Mouse (Mus musculus): ENCODE data around the gene Sf3b3.
"Not testable (repeated sequence)": the region's sequence is repeated elsewhere in the genome, so short reads cannot be mapped to it uniquely, and the experiment has no call there.

Sf3b3 gene

DNA sequence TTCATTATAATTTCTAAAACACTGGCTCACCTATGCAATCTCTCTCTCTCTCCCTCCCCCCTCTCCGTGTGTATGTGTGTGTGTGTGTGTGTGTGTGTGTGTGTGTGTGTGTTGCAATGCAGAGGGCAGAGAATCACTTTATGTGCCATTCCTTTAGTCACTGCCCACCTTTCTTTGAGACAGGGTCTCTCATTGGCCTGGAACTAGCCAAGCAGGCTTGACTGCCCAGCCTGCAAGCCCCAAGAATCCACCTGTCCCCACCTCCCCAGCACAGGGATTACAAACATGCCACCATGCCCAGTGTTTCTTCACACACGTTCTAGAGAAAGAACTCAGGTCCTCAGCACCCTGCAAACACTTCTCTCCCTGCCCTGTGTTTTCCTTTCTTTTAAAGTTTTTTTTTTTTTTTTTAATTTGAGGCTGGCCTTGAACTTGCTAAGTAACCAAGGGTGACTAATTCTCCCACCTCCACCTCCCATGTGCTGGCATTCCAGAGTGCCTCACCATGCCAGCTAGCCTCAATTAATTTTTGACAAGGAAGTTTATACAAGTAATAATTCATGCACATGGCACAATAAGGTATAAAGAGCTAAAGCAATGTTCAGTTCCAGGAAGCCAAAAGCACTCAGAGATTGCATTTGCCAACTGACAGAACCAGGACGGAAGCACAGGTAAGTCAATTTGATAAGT is 41.6 kb downstream of the Sf3b3 start:
- no peak for DNase-seq

DNA sequence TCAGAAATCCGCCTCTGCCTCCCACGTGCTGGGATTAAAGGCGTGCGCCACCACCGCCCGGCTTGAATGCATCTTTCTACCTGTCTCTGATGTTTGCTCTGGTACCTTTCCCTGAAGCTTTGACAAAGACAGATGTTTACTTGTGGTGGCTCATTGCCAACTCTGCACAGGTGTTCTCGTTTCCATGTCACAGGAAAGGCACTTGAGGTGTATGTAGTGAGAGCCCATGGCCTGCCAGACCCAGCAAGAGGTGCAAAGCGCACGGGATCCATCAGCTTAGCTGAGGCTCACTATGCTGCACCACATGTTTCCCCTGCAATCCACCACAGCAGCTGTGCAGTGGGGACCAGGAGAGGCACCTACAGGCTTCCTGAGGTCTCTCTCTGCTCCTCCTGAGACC is 42.7 kb downstream of the Sf3b3 start:
- DNase-seq, result no peak

DNA sequence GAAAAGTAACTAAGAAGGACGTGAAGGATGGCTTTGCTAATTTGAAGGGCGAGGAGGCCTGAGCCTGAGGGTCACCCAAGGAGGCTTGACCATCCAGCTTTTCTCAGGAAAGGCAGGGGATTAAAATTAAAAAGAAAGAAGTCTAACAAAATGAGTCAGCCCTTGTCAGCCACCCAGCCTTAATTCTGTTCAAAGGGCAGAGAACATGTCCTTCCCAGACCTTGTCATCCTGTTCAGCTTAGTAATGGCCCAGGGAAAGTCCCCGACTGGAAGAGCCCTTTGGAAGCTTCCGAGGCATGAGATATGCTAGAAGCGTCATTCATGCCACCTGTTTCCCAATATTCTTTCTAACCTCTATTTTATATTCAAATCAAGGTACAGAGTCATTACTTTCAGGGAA is 43.6 kb downstream of the Sf3b3 start:
- no peak for DNase-seq

DNA sequence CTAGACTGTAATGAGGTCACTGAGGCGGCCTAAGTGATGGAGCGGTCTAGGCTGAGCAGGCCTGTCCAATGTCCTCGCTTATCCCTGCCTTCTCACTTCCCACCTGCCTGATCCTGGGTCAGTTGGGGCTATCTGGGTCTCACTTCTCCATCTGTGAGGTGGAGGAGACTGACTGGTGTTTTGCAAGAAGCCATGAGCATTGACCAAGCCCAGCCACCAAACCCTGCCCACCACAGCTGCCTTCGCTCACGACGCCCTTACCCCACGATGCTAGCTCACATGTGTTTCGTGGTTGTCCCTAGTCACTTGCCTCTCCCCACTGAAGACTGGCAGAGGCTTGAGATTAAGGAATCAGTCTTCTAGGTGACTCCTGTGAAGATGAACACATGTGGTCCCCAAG is 49.5 kb downstream of the Sf3b3 start:
- DNase-seq, result no peak

DNA sequence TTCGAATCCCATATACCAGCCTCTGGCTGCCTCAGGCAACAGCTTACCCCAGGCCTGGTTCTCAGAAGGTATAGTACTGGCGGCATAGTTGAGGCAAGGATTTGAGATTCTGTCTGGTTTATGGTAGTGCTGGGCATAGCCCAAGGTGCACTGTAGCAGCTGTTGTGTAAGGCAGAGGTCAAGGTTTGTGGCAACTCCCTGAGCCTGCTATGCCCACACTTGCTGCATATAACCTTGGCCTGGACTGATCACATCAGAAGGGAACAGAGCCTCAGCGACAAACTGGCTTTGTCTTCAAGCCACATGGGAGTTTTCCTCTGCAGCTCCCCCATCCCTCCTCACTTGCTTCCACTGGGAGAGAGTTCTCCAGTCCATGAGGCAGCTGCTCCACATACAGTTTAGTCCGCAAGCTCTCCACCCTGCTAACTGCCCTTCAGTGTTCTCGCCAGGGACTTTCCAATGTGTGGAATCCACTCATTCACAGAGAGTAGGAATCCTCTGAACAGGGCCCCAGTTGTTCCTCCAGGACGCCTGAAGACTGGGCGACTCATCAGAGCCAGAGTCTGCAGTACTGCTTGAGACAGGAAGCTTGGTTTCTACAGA is 52.1 kb downstream of the Sf3b3 start:
- no peak for DNase-seq

DNA sequence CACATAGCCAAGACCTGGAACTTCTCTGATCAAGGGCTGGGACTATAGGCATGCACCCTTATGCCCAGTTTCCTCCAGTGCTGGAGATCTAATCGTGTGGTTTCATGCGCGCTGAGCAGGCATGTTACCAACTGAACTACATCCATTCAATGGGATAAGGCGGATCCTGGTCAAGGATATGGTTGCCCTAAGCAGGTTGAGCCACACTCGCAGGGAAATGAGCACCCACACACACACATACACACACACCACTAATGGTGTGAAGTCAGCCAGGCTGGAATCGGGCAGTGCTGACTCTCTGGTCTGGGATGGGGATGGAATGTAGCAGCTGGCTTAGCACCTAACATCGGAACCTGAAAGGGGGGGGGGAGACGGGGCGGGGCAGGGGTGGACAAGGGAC is 52.7 kb downstream of the Sf3b3 start:
- DNase-seq, result no peak

DNA sequence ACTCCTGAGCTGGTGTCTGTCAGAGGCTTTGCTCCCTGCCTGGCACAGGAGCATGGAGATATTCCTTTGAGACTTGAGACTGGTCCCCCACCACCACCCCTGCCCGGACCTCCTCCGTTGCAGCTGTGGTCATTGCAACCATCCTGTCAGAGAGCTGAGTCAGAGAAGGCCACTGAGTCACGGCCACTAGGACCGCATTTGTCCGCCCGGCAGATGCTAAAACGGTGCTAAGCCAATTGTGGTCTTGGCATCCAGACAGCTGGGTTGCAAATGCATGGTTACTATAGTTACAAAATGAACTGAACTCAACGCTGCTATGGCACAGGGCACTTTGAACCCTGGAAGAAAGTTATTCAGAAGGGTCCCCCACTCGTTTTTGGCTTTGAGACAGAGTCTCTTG is 53.1 kb downstream of the Sf3b3 start:
- no peak for DNase-seq

- no peak for DNase-seq
Measured at GRCm38 (mm10) chr8:110792574-110793200, 53.9 kb downstream of the Sf3b3 start.

GRCm38 (mm10) chr8:110791164-110791563 is 55.4 kb downstream of the Sf3b3 start:
- DNase-seq, result no peak

GRCm38 (mm10) chr8:110790270-110790669 is 56.3 kb downstream of the Sf3b3 start:
- DNase-seq, result no peak

- DNase-seq, result no peak
Measured at GRCm38 (mm10) chr8:110789571-110789970, 57.0 kb downstream of the Sf3b3 start.

DNA sequence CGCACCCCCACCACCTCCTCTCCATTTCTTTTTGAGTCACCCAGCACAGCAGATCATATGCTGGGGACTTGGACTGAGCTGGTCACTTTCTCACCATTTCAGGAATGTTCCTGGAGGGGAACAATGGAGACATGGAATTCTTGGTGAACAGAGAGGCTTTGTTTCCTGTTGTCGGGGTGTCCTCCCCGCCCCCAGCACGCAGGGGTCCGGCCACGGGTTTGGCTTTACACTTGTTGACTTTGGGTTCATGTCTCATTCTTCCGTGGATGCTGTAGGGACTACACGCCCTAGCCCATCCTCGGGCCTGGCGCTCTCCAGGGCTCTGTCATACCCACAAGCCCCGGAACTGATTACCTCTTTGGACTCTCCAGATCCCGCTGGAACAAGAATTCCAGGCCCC is 57.6 kb downstream of the Sf3b3 start:
- DNase-seq, result no peak

GRCm38 (mm10) chr8:110787411-110787954 is 59.1 kb downstream of the Sf3b3 start:
- no peak for DNase-seq

GRCm38 (mm10) chr8:110786934-110787333 is 59.7 kb downstream of the Sf3b3 start:
- DNase-seq, result no peak

- not testable (repeated sequence) for DNase-seq
Measured at GRCm38 (mm10) chr8:110786501-110786900, 60.1 kb downstream of the Sf3b3 start.

DNA sequence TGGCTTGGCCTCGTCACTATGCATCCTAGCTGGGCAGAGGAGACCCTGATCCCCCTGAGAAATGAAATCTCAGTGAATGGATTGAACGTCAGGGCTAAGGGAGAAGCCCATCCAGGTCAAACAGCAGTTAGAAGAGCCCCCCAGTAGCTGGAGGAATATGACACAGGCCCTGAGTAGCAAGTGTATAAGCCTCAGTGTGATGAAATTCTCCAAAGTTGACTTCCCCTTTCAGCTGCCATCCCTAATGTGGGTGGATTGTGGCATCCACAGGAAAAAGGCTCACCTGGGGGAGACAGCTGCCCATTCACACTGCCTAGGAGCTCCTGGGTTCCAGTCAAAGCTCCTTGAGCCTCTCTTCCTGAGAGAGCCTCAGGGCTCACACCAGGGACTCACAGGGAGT is 61.2 kb downstream of the Sf3b3 start:
- DNase-seq, result no peak

- no peak for DNase-seq
Measured at GRCm38 (mm10) chr8:110779924-110780718, 66.5 kb downstream of the Sf3b3 start.

DNA sequence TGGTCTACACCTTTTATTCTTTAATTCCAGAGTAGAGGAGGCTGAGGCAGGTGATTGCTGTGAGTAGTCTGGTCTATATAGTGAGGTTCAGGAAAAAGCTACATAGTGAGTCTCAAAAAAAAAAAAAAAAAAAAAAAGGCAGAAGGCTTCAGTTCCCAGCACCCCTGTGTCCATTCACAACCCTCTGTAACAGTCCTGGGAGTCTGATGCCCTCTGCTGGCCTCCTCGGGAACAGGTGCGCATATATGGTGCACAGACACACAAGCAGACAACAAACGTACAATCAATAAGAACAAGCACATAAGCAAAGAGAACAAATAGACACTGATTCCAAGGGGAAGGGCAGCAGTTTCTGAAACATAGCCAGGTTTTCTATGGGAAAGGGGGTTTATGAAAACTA is 70.3 kb downstream of the Sf3b3 start:
- no peak for DNase-seq

- no peak for DNase-seq
Measured at GRCm38 (mm10) chr8:110775721-110776120, 70.9 kb downstream of the Sf3b3 start.

GRCm38 (mm10) chr8:110775316-110775715 is 71.3 kb downstream of the Sf3b3 start:
- no peak for DNase-seq

- DNase-seq, result no peak
Measured at GRCm38 (mm10) chr8:110774725-110775124, 71.9 kb downstream of the Sf3b3 start.

GRCm38 (mm10) chr8:110774047-110774446 is 72.5 kb downstream of the Sf3b3 start:
- DNase-seq, result no peak

- no peak for DNase-seq
Measured at GRCm38 (mm10) chr8:110772452-110772851, 74.1 kb downstream of the Sf3b3 start.

All from cerebellum, adult 8-10 months (tissue).